Mouse (Mus musculus) bone marrow, adult 2 months (tissue): ENCODE measurements around the gene Cspg4.

Experiments
- CTCF ChIP-seq: fragments of 200-500 bp; IDR thresholded peaks from 2 replicates; pipeline ENCODE4 v1.5.1; 2011; ENCODE audit warnings: low read length, control low read depth; ENCODE audit not compliant: control insufficient read depth, insufficient read depth
- POLR2A ChIP-seq: fragments of 200-500 bp; IDR thresholded peaks from 2 replicates; pipeline ENCODE4 v1.6.1; 2011; ENCODE audit warnings: low read depth, mild to moderate bottlenecking, control low read depth, low read length, borderline replicate concordance; ENCODE audit not compliant: control insufficient read depth

DNA sequence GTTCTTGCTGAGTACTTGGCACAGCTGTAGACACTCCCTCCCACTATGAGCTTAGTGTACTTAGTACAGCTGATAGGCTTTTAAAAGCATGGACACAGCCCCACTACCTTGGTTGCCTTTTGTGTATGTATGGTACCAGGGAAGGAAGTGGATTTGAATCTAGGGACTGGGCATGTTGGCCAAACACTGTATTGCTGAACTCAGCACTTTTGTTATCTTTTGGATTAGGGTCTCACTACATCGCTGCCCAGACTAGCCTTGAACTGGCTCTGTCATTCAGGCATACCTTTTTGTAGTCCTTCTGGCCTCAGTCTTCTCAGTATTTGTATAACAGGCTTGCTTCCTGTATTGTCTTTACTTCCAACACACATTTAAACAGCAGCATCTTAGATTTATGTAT lies 65.7 kb downstream of the Cspg4 start:
- TF ChIP-seq POLR2A (no peak), CTCF (no peak)
